Mouse (Mus musculus) liver, postnatal 0 days (tissue): ENCODE results near the gene Taf4.

Source experiments
- CTCF ChIP-seq: sonication (generic); IDR thresholded peaks from 2 replicates; pipeline ENCODE4 v1.5.1; 2016; ENCODE audit warnings: antibody characterized with exemption, low read depth
- EP300 ChIP-seq: IDR thresholded peaks from 2 replicates; pipeline ENCODE4 v1.6.1; 2016; ENCODE audit warnings: antibody characterized with exemption, low read depth, mild to moderate bottlenecking

- TF ChIP-seq CTCF (no peak), EP300 (no peak)
These were observed 42.1 kb upstream of the Taf4 start for GRCm38 (mm10) chr2:180018573-180018972.
